Mouse (Mus musculus) stomach, embryonic 14.5 days (tissue): ENCODE data around the gene Ddx25. TPM values are rescaled to one million over a fixed set of nuclear protein-coding genes. Genes with fewer than 3 reads are reported as not detected.

Experiments used
- ATAC-seq: fragments of 200-750 bp; cut with Nextera tagmentation; 2 replicates; pipeline ENCODE4 v1.8.0; 2017; ENCODE audit warnings: low read depth, moderate TSS enrichment; ENCODE audit not compliant: insufficient number of reproducible peaks, insufficient read depth, low FRiP score
- H3K27ac ChIP-seq: fragments of 300-500 bp; sonication (generic); 2 replicates; pipeline ENCODE4 v1.5.1; 2014; ENCODE audit warnings: mild to moderate bottlenecking, low read length, moderate library complexity, mixed read lengths
- H3K27me3 ChIP-seq: fragments of 300-500 bp; sonication (generic); 2 replicates; pipeline ENCODE4 v1.6.1; 2014; ENCODE audit warnings: low read length, control low read depth, mixed read lengths; ENCODE audit not compliant: control insufficient read depth, insufficient read depth
- H3K36me3 ChIP-seq: fragments of 300-500 bp; sonication (generic); 2 replicates; pipeline ENCODE4 v1.6.1; 2014; ENCODE audit warnings: mild to moderate bottlenecking, control low read depth, low read length, moderate library complexity, mixed read lengths; ENCODE audit not compliant: control insufficient read depth, insufficient read depth
- H3K4me1 ChIP-seq: fragments of 300-500 bp; sonication (generic); 2 replicates; pipeline ENCODE4 v1.6.1; 2014; ENCODE audit warnings: low read length, control low read depth, mixed read lengths; ENCODE audit not compliant: control insufficient read depth, insufficient read depth
- H3K4me2 ChIP-seq: fragments of 300-500 bp; sonication (generic); replicated peaks from 2 replicates; pipeline ENCODE4 v1.6.1; 2014; ENCODE audit warnings: low read depth, low read length, control low read depth
- H3K4me3 ChIP-seq: fragments of 300-500 bp; sonication (generic); 2 replicates; pipeline ENCODE4 v1.5.1; 2014; ENCODE audit warnings: low read depth, low read length, control low read depth
- H3K9ac ChIP-seq: fragments of 300-500 bp; sonication (generic); replicated peaks from 2 replicates; pipeline ENCODE4 v1.6.1; 2014; ENCODE audit warnings: low read depth, mild to moderate bottlenecking, control low read depth, low read length, moderate library complexity, mixed read lengths
- H3K9me3 ChIP-seq: fragments of 300-500 bp; sonication (generic); 2 replicates; pipeline ENCODE4 v1.6.1; 2016; ENCODE audit warnings: low read depth, low read length, control low read depth; ENCODE audit not compliant: control insufficient read depth
- WGBS: fragments of 180-500 bp; shearing (Covaris S2); extraction: QIAGEN DNeasy Blood & Tissue Kit; methylation state at CpG from one replicate; pipeline ENCODE4 v1.1.7; 2014; 5-methylcytosine and 5-hydroxymethylcytosine counted together
- polyA plus RNA-seq: library from polyadenylated mRNA; unstranded; fragments of >200 nt; fragmentation: Nextera tagmentation; extraction: Ambion mirVana; gene quantifications from 2 replicates; pipeline ENCODE4 v1.2.1, GENCODE M21; 2014

Ddx25 gene
- polyA plus RNA-seq, 1 experiment from 2014 or later, result 2.8 TPM

GRCm38 (mm10) chr9:35567995-35568394 is 9.7 kb upstream of the Ddx25 start:
- H3K4me1 ChIP-seq, result peaks cover 4% of the 10 kb centered on the region; the same call in 1 of the 2 replicates
- H3K4me3 ChIP-seq, result no peak overlapping the region
- no peak overlapping the region for H3K9ac ChIP-seq
- H3K9me3 ChIP-seq, result no peaks in the 10 kb centered on the region
- no peak overlapping the region for H3K27ac ChIP-seq
- no peak overlapping the region for H3K4me2 ChIP-seq
- peaks cover 33% of the 10 kb centered on the region; the same call in 1 of the 2 replicates for H3K36me3 ChIP-seq
- H3K27me3 ChIP-seq, result no peaks in the 10 kb centered on the region
- ATAC-seq, result no peak
- 87% methylated on average over 3 of the region's 3 CpGs for WGBS

GRCm38 (mm10) chr9:35564536-35565240 is 6.4 kb upstream of the Ddx25 start:
- no peaks in the 10 kb centered on the region for H3K9me3 ChIP-seq
- no peaks in the 10 kb centered on the region for H3K27me3 ChIP-seq
- H3K4me1 ChIP-seq, result peaks cover 11% of the 10 kb centered on the region; the same call in 1 of the 2 replicates
- no peak overlapping the region for H3K4me3 ChIP-seq
- H3K27ac ChIP-seq, result no peak overlapping the region
- peaks cover 45% of the 10 kb centered on the region; the same call in 1 of the 2 replicates for H3K36me3 ChIP-seq
- no peak for ATAC-seq
- H3K4me2 ChIP-seq, result no peak overlapping the region
- WGBS, result 90% methylated on average over 5 of the region's 5 CpGs
- no peak overlapping the region for H3K9ac ChIP-seq

- Histone ChIP-seq H3K9me3 (no peaks in the 10 kb centered on the region), H3K36me3 (peaks cover 37% of the 10 kb centered on the region; the same call in 1 of the 2 replicates), H3K4me1 (peaks cover 12% of the 10 kb centered on the region; the same call in 1 of the 2 replicates), H3K27ac (no peak overlapping the region), H3K4me3 (no peak overlapping the region), H3K9ac (no peak overlapping the region), H3K27me3 (no peaks in the 10 kb centered on the region), H3K4me2 (no peak overlapping the region)
- 86% methylated on average over 6 of the region's 6 CpGs for WGBS
- no peak for ATAC-seq
These were observed 3.3 kb upstream of the Ddx25 start for GRCm38 (mm10) chr9:35561583-35561982.

GRCm38 (mm10) chr9:35561076-35561475 is 2.7 kb upstream of the Ddx25 start:
- no peaks in the 10 kb centered on the region for H3K9me3 ChIP-seq
- no peaks in the 10 kb centered on the region for H3K27me3 ChIP-seq
- peaks cover 12% of the 10 kb centered on the region; the same call in 1 of the 2 replicates for H3K4me1 ChIP-seq
- H3K36me3 ChIP-seq, result peaks cover 33% of the 10 kb centered on the region; the same call in 1 of the 2 replicates
- H3K4me2 ChIP-seq, result no peak overlapping the region
- H3K9ac ChIP-seq, result no peak overlapping the region
- 95% methylated on average over 11 of the region's 11 CpGs for WGBS
- ATAC-seq, result no peak
- H3K27ac ChIP-seq, result no peak overlapping the region
- no peak overlapping the region for H3K4me3 ChIP-seq

- peak overlapping the region; percentile 97 for H3K4me2 ChIP-seq
- H3K27me3 ChIP-seq, result no peaks in the 10 kb centered on the region
- peaks cover 12% of the 10 kb centered on the region; the same call in 1 of the 2 replicates for H3K4me1 ChIP-seq
- H3K9me3 ChIP-seq, result no peaks in the 10 kb centered on the region
- peak overlapping the region; percentile 79 for H3K4me3 ChIP-seq
- 1% methylated on average over 31 of the region's 31 CpGs for WGBS
- peaks cover 19% of the 10 kb centered on the region; the same call in 1 of the 2 replicates for H3K36me3 ChIP-seq
- H3K27ac ChIP-seq, result peak overlapping the region; percentile 58; the same call in 1 of the 2 replicates
- peak; percentile 89; the same call in 1 of the 2 replicates for ATAC-seq
- peak overlapping the region; percentile 50 for H3K9ac ChIP-seq
These were observed 922 bp upstream of the Ddx25 start for GRCm38 (mm10) chr9:35559009-35559890.

- no peak overlapping the region for H3K4me2 ChIP-seq
- H3K27ac ChIP-seq, result no peak overlapping the region
- H3K9ac ChIP-seq, result no peak overlapping the region
- no peak overlapping the region for H3K4me3 ChIP-seq
- peaks cover 12% of the 10 kb centered on the region; the same call in 1 of the 2 replicates for H3K4me1 ChIP-seq
- H3K36me3 ChIP-seq, result peaks cover 7% of the 10 kb centered on the region; the same call in 1 of the 2 replicates
- H3K27me3 ChIP-seq, result no peaks in the 10 kb centered on the region
- WGBS, result 53% methylated on average over 12 of the region's 12 CpGs
- no peak for ATAC-seq
- no peaks in the 10 kb centered on the region for H3K9me3 ChIP-seq
These were observed 1.7 kb downstream of the Ddx25 start for GRCm38 (mm10) chr9:35556494-35557102.

- 78% methylated on average over 9 of the region's 9 CpGs for whole genome bisulfite sequencing
These were observed 9.9 kb downstream of the Ddx25 start for GRCm38 (mm10) chr9:35548455-35548854.

GRCm38 (mm10) chr9:35546745-35547144 is 11.6 kb downstream of the Ddx25 start:
- WGBS, result 77% methylated on average over 9 of the region's 9 CpGs
- H3K27ac ChIP-seq, result no peak overlapping the region
- H3K27me3 ChIP-seq, result no peaks in the 10 kb centered on the region
- ATAC-seq, result no peak
- H3K4me1 ChIP-seq, result no peaks in the 10 kb centered on the region
- H3K4me2 ChIP-seq, result no peak overlapping the region
- H3K9me3 ChIP-seq, result no peaks in the 10 kb centered on the region
- H3K36me3 ChIP-seq, result no peaks in the 10 kb centered on the region
- H3K4me3 ChIP-seq, result no peak overlapping the region
- no peak overlapping the region for H3K9ac ChIP-seq

More at GRCm38 (mm10) chr9:35548455-35548854, 9.9 kb downstream of the Ddx25 start:
- Histone ChIP-seq H3K27ac (no peak overlapping the region), H3K4me3 (no peak overlapping the region), H3K4me1 (no peaks in the 10 kb centered on the region), H3K4me2 (no peak overlapping the region), H3K36me3 (no peaks in the 10 kb centered on the region), H3K9me3 (no peaks in the 10 kb centered on the region), H3K27me3 (no peaks in the 10 kb centered on the region), H3K9ac (no peak overlapping the region)
- ATAC-seq, result no peak
